Mouse (Mus musculus): ENCODE measurements at regions not wholly inside any gene's neighbourhood (a gene's known extent, or its start where the extent isn't known, plus 50 kb on each side); places are given as distances from the start of the nearest gene placed in this dataset.

GRCm38 (mm10) chr6:109125447-109125846, 297.0 kb downstream of the Edem1 start:
- Histone ChIP-seq H3K4me2 (no peak overlapping the region), H3K27ac (no peak overlapping the region), H3K36me3 (no peaks in the 10 kb centered on the region), H3K4me3 (no peak overlapping the region), H3K9ac (no peak overlapping the region), H3K4me1 (no peaks in the 10 kb centered on the region), H3K9me3 (no peaks in the 10 kb centered on the region), H3K27me3 (no peaks in the 10 kb centered on the region)
- ATAC-seq (ENCODE audit: insufficient number of reproducible peaks, insufficient read depth, low FRiP score, low TSS enrichment, low read depth): no peak
- WGBS: 93% methylated on average over 12 of the region's 12 CpGs

GRCm38 (mm10) chr6:109127203-109127602, 298.8 kb downstream of the Edem1 start:
- Histone ChIP-seq H3K27ac (no peak overlapping the region), H3K27me3 (no peaks in the 10 kb centered on the region), H3K9me3 (no peaks in the 10 kb centered on the region), H3K9ac (no peak overlapping the region), H3K4me2 (no peak overlapping the region), H3K36me3 (no peaks in the 10 kb centered on the region), H3K4me3 (no peak overlapping the region), H3K4me1 (no peaks in the 10 kb centered on the region)
- 55% methylated on average over 1 of the region's 1 CpGs for WGBS
- no peak for ATAC-seq (ENCODE audit: insufficient number of reproducible peaks, insufficient read depth, low FRiP score, low TSS enrichment, low read depth)

DNA sequence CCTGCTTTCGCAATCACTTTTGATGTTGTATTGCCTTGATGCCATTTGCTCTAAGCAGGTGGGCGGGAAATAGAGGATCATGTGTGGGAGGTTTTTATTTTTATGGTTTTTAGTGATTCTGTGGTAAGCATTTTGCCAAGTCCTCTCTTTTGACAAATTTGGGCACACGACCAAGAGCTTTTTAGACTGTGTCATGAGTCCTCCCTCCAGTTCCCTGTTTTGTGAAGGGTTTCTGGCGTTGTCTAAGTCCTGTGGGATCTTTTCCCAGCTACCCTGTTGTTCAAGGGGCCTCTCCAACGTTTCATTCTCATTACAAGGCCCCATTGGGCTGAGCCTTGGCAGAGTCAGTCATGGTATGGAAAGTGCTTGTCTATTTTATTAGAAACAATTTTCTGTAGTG, 317.7 kb downstream of the Edem1 start:
- H3K4me1 ChIP-seq: no peaks in the 10 kb centered on the region
- no peak for ATAC-seq (ENCODE audit: insufficient number of reproducible peaks, insufficient read depth, low FRiP score, low TSS enrichment, low read depth)
- no peak overlapping the region for H3K9ac ChIP-seq
- H3K36me3 ChIP-seq: no peaks in the 10 kb centered on the region
- WGBS: 65% methylated on average over 5 of the region's 5 CpGs
- H3K4me3 ChIP-seq: no peak overlapping the region
- H3K27me3 ChIP-seq: no peaks in the 10 kb centered on the region
- no peak overlapping the region for H3K4me2 ChIP-seq
- no peak overlapping the region for H3K27ac ChIP-seq
- H3K9me3 ChIP-seq: no peaks in the 10 kb centered on the region

DNA sequence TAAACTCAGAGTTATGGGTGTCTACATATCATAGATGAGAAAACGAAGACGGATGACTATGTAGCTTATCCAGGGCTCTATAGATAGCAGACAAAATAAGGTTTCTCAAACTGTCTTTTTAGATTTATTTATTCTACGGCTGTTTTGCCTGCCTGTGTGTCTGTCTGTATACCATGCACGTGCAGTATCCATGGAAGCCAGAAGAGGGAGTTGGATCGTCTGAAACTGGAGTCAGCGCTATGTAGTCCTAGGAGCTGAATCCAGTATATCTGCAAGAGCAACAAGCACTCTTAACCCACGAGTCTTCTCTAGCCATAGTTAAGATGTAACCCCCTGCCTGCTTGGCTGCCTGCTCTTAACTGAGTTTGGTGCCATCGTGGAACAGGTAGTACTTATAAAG, 320.6 kb downstream of the Edem1 start:
- Histone ChIP-seq H3K27ac (no peak overlapping the region), H3K36me3 (no peaks in the 10 kb centered on the region), H3K4me1 (no peaks in the 10 kb centered on the region), H3K4me3 (no peak overlapping the region), H3K4me2 (no peak overlapping the region), H3K9me3 (no peaks in the 10 kb centered on the region), H3K9ac (no peak overlapping the region), H3K27me3 (no peaks in the 10 kb centered on the region)
- 82% methylated on average over 8 of the region's 8 CpGs for WGBS
- no peak for ATAC-seq (ENCODE audit: insufficient number of reproducible peaks, insufficient read depth, low FRiP score, low TSS enrichment, low read depth)

DNA sequence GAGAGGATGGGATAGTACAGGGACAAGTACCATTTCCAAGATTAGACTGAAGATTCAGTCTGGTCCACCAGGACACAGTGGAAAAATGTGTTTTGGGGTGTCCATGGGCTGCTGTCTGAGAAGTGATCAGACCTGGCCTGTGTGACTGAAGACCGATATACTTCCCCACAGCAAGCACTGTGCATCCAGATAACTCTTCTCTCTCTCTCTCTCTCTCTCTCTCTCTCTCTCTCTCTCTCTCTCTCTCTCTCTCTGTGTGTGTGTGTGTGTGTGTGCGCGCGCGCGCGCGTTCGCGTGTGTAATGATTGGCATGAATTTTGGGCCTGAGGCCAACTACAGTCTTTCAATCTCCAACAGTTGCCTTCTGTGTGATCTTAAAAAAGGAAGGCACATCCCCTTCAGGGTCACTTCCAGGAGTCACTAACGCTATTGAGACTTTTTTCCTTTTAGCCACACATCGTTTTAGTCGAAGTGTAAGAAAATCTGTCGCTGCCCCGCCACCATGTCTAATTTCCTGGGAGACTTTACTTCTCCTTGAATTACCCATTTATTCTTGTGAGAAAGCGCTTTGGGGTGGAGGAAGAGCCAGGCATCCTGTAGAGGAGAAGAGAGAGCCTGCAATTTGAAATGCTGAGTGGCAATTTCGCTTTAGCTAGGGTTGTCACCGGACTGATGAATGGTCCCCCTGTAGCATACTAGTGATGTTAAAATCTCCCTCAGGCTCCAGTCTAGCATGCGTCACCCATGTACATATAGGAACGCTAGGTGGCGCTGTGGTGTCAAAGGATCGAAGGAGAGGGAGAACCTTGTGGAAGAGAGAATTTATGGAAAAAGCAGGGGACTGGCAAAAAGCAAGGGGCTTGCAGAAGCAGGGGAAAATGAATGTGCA, 321.8 kb downstream of the Edem1 start:
- Histone ChIP-seq H3K27ac (no peak overlapping the region), H3K4me3 (peak overlapping the region; percentile 11; the same call in 1 of the 2 replicates), H3K27me3 (no peaks in the 10 kb centered on the region), H3K9me3 (no peaks in the 10 kb centered on the region), H3K36me3 (no peaks in the 10 kb centered on the region), H3K4me1 (no peaks in the 10 kb centered on the region), H3K4me2 (peak overlapping the region; percentile 45), H3K9ac (no peak overlapping the region)
- peak; percentile 73 for ATAC-seq (ENCODE audit: insufficient number of reproducible peaks, insufficient read depth, low FRiP score, low TSS enrichment, low read depth)
- WGBS: 33% methylated on average over 22 of the region's 22 CpGs

DNA sequence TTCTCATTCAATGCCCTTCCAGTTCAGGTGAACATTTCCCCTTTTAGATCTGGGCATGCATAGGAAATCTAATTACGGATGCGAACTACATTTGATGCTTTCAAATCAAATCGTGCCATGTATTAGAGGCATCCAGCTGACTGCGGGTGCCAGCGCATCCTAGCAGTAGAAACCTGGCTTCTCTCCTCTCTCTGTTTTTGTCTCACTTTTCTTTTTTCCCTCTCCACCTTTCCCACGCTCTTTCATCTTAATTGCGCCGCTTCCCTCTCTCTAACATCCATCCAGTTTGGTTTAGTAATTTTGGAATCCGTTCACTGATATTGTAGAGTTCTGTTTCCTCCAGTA, 322.4 kb downstream of the Edem1 start:
- no peak overlapping the region for H3K9ac ChIP-seq
- H3K4me3 ChIP-seq: no peak overlapping the region
- no peak overlapping the region for H3K27ac ChIP-seq
- H3K36me3 ChIP-seq: no peaks in the 10 kb centered on the region
- 67% methylated on average over 9 of the region's 9 CpGs for whole genome bisulfite sequencing
- peak overlapping the region; percentile 45; the same call in 1 of the 2 replicates for H3K4me2 ChIP-seq
- no peaks in the 10 kb centered on the region for H3K9me3 ChIP-seq
- H3K27me3 ChIP-seq: no peaks in the 10 kb centered on the region
- ATAC-seq (ENCODE audit: insufficient number of reproducible peaks, insufficient read depth, low FRiP score, low TSS enrichment, low read depth): no peak
- H3K4me1 ChIP-seq: no peaks in the 10 kb centered on the region

GRCm38 (mm10) chr6:109153624-109154023, 325.2 kb downstream of the Edem1 start:
- Histone ChIP-seq H3K9me3 (no peaks in the 10 kb centered on the region), H3K27ac (no peak overlapping the region), H3K9ac (no peak overlapping the region), H3K36me3 (no peaks in the 10 kb centered on the region), H3K4me1 (no peaks in the 10 kb centered on the region), H3K27me3 (no peaks in the 10 kb centered on the region), H3K4me3 (no peak overlapping the region), H3K4me2 (no peak overlapping the region)
- WGBS: 69% methylated on average over 7 of the region's 7 CpGs
- ATAC-seq (ENCODE audit: insufficient number of reproducible peaks, insufficient read depth, low FRiP score, low TSS enrichment, low read depth): no peak

DNA sequence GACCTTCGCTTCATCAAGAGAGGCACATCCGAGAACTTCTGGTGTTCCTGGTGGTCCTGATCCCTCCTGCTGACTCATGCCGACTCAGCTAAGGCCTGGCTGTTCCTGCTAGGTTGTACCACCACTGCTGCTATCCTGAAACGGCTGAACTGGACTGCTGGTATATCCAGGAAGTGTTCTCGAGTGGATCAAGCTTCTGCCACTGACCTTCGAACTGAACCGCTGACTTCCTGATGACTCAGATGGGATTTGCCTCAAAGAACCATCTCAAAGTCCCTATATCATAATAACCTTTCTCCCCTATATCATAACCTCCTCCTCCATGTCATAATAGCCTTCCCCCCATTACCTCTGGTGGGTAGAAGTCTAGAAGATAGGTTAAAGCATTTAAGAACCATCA, 331.1 kb downstream of the Edem1 start:
- Histone ChIP-seq H3K36me3 (no peaks in the 10 kb centered on the region), H3K9ac (no peak overlapping the region), H3K4me1 (no peaks in the 10 kb centered on the region), H3K27me3 (no peaks in the 10 kb centered on the region), H3K4me2 (no peak overlapping the region), H3K4me3 (no peak overlapping the region), H3K9me3 (no peaks in the 10 kb centered on the region), H3K27ac (no peak overlapping the region)
- ATAC-seq (ENCODE audit: insufficient number of reproducible peaks, insufficient read depth, low FRiP score, low TSS enrichment, low read depth): no peak
- 88% methylated on average over 7 of the region's 7 CpGs for WGBS

DNA sequence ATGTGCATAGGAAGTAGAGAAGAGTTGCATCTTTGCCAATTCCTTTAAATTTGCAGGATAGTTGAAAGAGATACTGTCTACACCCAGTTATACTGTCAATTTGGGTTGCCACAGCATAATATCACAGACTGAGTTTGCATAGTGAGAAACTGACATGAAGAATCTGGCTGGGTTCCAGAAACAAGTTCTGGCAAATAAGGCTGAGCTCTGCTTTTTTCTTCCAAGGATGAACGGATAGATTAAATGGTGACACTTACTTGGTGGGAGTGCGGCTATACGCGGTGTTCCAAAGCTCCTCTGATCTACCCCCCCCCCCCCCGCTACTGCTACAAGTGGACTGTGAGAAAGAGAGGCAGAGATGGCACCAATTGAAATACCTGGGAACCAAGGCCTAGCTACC, 339.0 kb downstream of the Edem1 start:
- Histone ChIP-seq H3K4me2 (no peak overlapping the region), H3K4me1 (no peaks in the 10 kb centered on the region), H3K4me3 (no peak overlapping the region), H3K9me3 (no peaks in the 10 kb centered on the region), H3K9ac (no peak overlapping the region), H3K27me3 (no peaks in the 10 kb centered on the region), H3K27ac (no peak overlapping the region), H3K36me3 (no peaks in the 10 kb centered on the region)
- no peak for ATAC-seq (ENCODE audit: insufficient number of reproducible peaks, insufficient read depth, low FRiP score, low TSS enrichment, low read depth)
- 78% methylated on average over 5 of the region's 5 CpGs for WGBS

DNA sequence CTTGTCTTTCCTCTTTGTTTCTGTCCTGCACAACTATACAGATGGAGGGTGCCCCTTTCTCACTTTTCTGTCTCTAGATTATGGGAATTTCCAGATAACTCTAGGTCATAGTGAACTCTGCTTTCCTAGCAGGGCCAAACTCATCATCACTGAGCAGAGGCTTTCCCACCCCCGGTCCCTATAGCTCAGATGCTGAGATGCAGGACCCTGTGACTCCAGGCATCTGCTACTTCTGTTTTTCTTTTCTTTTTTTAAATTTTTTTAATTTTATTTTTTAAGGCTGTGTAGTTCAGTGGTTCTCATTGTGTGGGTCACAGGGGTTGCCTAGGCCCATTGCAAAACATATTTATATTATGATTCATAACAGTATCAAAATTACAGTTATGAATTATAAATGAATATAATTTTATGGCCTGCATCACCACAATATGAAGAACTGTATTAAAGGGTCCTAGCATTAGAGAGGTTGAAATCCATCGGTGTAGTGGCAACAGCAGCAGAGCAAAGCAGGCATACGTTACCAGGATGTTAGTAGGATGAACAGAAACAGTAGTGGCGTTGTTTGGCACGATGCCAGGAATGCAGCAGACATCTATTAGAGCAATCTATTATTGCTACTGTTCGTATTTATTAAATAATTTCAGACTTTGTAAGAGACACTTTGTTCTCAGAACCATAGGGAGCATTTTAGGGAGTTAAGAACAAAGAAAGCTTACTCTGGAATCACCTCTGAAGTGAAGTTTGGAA, 343.8 kb downstream of the Edem1 start:
- Histone ChIP-seq H3K4me3 (no peak overlapping the region), H3K9ac (no peak overlapping the region), H3K4me1 (peaks cover 3% of the 10 kb centered on the region; the same call in 1 of the 2 replicates), H3K4me2 (no peak overlapping the region), H3K27me3 (no peaks in the 10 kb centered on the region), H3K36me3 (no peaks in the 10 kb centered on the region), H3K27ac (no peak overlapping the region), H3K9me3 (no peaks in the 10 kb centered on the region)
- ATAC-seq (ENCODE audit: insufficient number of reproducible peaks, insufficient read depth, low FRiP score, low TSS enrichment, low read depth): no peak
- WGBS: 48% methylated on average over 6 of the region's 6 CpGs

DNA sequence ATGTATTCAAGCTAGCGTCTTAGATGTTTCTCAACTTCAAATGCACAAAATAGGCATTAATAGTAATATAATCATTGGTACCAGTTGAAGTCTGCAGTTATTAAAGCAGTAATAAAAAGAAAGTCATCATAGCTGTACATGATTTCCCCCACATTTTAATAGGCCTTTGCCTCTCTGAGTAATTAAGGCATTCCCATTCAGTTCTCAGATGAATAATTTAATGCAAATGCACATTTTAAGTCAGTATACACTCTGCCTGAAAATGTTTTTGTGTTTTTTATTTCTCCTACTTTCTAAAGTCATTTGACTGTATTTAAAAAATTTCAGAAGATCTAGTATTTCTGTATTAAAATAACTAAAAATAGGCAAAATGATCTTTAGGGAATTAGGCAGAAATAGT, 344.6 kb downstream of the Edem1 start:
- Histone ChIP-seq H3K4me3 (no peak overlapping the region), H3K36me3 (no peaks in the 10 kb centered on the region), H3K27ac (no peak overlapping the region), H3K9me3 (no peaks in the 10 kb centered on the region), H3K4me1 (peaks cover 3% of the 10 kb centered on the region; the same call in 1 of the 2 replicates), H3K4me2 (no peak overlapping the region), H3K27me3 (no peaks in the 10 kb centered on the region), H3K9ac (no peak overlapping the region)
- 69% methylated on average over 1 of the region's 1 CpGs for whole genome bisulfite sequencing
- no peak for ATAC-seq (ENCODE audit: insufficient number of reproducible peaks, insufficient read depth, low FRiP score, low TSS enrichment, low read depth)

- Histone ChIP-seq H3K9ac (no peak overlapping the region), H3K4me3 (no peak overlapping the region), H3K36me3 (no peaks in the 10 kb centered on the region), H3K27me3 (no peaks in the 10 kb centered on the region), H3K9me3 (no peaks in the 10 kb centered on the region), H3K4me1 (peaks cover 3% of the 10 kb centered on the region; the same call in 1 of the 2 replicates), H3K27ac (no peak overlapping the region), H3K4me2 (no peak overlapping the region)
- WGBS: 19% methylated on average over 3 of the region's 3 CpGs
- ATAC-seq (ENCODE audit: insufficient number of reproducible peaks, insufficient read depth, low FRiP score, low TSS enrichment, low read depth): no peak
Measured at GRCm38 (mm10) chr6:109176876-109177275, 348.4 kb downstream of the Edem1 start.

Data from embryonic facial prominence, embryonic 13.5 days (tissue).